Mouse (Mus musculus): ENCODE measurements at regions not wholly inside any gene's neighbourhood (a gene's known extent, or its start where the extent isn't known, plus 50 kb on each side); places are given as distances from the start of the nearest gene placed in this dataset.

DNA sequence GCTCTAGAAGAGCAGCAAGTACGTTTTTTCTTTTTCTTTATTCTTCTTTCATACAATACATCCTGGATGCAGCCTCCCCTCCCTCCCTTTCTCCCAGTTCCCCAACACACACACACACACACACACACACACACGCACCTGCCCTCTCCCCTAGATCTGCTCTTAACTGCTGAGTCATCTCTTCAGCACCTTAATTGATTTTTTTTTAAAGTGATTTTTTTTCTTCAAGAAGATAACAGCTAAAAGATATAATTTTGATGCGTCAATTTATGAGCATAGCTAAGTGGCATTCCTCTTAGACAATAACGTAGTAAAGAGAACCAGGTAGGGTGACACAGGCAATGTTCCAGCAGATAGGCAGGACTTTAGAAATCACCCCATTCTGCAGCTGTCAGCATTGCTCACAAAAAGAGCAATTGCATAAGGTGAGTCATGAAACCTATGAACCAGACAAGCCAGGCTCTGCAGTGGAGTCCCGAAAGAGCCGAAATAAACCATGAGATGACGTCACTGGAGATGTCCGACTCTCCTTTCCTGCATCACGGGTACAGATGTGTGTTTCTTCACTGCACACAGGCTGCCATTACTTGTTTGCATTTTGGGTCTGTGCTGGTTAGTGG, 63.9 kb upstream of the Tnrc6a start:
- intact Hi-C loops (cut with DNase I): no loop called here
- H3K27ac ChIP-seq: no peak overlapping the region
- H3K4me3 ChIP-seq: no peak overlapping the region
- DNase-seq (ENCODE audit: extremely low spot score in 1 of 2, low spot score in 2 of 2): no peak
- TF ChIP-seq CTCF (IDR thresholded peaks at IDR 0.05): no peak

DNA sequence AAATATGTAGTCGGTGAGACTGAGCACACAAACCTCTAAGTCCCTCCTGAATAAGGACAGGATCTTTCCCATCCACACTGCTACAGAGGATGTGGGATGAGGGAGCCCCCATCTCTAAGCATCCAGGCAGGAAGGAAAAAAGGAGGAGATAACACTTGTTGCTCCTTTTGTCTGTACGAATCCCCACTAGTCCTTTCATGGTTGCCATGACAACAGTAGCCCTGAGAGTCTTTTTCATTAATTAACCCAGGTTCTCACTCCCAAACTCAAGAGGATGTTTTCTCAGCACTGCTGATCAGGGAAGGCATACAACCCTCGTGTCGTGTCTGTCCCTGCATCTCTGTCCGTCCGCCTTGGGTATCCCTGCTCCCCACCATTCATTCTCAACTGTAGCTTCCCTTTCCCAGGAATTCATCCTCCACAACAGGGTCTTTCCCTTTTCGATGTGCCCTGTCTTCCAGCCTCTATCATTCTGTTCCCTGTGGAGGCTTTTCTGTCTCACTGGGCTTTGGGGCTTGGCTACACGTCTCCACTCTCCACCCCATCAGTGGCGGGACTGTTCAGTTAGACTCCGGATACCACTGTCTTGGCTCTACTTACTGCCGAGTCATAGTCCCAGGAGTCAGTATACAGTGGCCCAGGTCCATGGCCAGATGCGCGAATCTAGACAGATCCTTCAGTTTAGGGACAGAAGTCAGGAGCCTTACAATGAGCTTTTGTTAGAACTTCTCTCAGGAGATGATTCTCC, 60.2 kb upstream of the Tnrc6a start:
- H3K4me3 ChIP-seq: no peak overlapping the region
- DNase-seq (ENCODE audit: extremely low spot score in 1 of 2, low spot score in 2 of 2): no peak
- TF ChIP-seq CTCF (IDR thresholded peaks at IDR 0.05): no peak
- intact Hi-C loops (cut with DNase I): no loop called here
- H3K27ac ChIP-seq: no peak overlapping the region

DNA sequence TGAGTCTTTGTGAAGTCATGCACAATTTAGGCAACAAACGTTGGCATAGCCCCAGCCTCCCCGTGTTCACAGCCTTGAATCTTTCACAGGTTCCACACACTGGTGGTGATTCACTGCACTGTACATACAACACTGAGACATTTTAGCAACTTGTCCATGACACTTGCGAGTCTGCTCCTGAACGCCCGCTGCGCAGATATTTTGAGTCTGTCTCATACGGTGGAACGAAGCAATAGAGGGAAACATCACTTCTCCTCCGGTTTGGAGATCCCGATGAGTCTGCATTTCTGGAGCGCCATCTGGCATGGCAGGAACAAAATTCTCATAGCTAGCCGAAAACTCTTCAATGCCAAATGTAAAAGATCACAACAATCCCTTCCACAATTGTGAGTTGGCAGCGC, 57.7 kb upstream of the Tnrc6a start:
- Histone ChIP-seq H3K4me3 (no peak overlapping the region), H3K27ac (no peak overlapping the region)
- intact Hi-C loops (cut with DNase I): loop anchor here (1.0 to 5.0 kb wide), 3 partner anchors 31 to 80 kb away; no protein-coding TSS in a partner anchor
- peak; percentile 62 to 78 for DNase-seq (ENCODE audit: extremely low spot score in 1 of 2, low spot score in 2 of 2)
- TF ChIP-seq CTCF (IDR thresholded peaks at IDR 0.05): no peak; the same call in 1 of the 2 replicates

DNA sequence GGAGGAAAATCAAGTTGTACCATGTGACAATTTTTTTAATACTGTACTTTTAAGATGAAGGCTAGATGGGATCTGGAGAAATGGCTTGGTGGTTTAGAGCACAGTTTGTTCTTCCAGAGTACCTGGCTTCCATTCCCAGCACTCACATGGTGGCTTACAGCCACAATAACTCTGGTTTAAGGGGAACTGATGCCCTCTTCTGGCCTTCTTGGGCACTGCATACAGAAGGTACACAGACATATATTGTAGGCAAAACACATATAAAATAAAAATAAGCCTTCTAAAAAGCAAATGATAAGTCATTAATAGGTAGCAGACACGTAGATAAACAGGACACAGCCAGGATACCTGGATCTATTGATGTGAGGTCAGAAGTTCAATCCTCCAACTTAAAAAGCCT, 56.3 kb upstream of the Tnrc6a start:
- Histone ChIP-seq H3K4me3 (no peak overlapping the region), H3K27ac (no peak overlapping the region)
- intact Hi-C loops (cut with DNase I): loop anchor here (2.0 to 5.0 kb wide), 2 partner anchors 33 to 60 kb away; no protein-coding TSS in a partner anchor
- DNase-seq (ENCODE audit: extremely low spot score in 1 of 2, low spot score in 2 of 2): no peak
- TF ChIP-seq CTCF (IDR thresholded peaks at IDR 0.05): peak; percentile 25

DNA sequence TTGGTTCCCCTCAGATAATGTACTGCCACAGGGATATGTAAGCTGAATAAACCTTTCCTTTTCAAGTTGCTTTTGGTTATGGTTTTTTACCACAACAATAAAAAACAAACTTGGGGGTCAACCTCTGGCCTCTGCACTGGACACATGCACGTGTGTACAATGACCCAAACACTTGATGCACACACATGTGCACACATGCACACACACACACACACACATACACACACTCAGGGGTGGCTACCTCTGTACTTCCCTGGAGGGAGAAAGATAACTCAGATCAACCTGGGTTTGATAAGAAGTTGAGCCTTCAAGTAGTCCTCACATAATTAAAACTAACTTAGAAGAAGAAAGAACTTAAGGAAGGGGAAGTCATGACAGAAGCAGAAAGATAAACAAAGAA, 55.4 kb upstream of the Tnrc6a start:
- Histone ChIP-seq H3K27ac (no peak overlapping the region), H3K4me3 (no peak overlapping the region)
- intact Hi-C loops (cut with DNase I): loop anchor here (5.0 kb wide), 1 partner anchor 59 kb away; no protein-coding TSS in a partner anchor
- DNase-seq (ENCODE audit: extremely low spot score in 1 of 2, low spot score in 2 of 2): no peak
- TF ChIP-seq CTCF (IDR thresholded peaks at IDR 0.05): no peak

DNA sequence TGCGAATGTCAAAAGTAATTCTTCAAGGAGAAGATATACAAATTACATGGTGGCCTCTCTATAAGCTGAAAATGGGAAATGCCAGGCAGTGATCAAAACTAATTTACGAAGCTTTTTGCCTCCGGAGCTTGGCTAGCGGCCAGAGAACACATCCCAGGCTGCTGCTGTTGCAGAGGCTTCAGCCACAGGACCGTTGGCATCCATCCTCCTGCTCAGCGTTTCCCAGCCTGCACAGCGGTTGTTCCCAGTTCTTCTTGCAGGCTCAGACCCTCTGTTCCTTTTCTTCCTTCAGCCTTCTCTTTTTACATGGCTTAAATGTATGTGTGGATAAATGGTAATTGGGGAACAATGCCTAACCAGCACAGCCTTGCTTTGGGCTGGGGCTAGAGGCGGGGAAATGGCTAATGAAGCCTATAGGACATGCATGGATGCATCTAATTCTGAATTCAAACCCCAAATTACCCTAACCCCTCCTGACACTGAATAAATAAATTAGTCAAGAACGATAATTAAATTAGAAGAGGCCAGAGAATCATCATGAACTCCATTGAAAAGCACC, 54.9 kb upstream of the Tnrc6a start:
- intact Hi-C loops (cut with DNase I): loop anchor here (5.0 kb wide), 1 partner anchor 59 kb away; no protein-coding TSS in a partner anchor
- DNase-seq (ENCODE audit: extremely low spot score in 1 of 2, low spot score in 2 of 2): peak in 1 of 2 experiments; percentile 33

DNA sequence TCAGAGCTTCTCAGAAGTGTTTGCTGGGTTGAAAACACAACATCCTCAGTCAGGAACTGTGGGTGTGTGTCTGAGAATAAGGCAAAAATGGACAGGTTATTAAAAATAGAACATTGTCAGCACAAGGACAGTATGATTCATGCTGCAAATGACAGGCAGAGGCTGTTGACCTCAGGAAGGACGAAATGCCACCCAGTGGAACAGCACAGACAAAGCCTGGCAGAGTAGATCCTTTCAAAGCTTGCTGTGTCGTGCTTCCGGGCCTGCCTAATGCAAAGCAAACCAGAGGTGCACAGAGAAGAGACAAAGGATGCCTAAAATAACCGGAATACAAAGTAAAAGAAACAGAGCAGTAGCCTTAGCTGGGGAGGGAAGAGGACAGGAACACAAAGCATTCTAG, 54.4 kb upstream of the Tnrc6a start:
- Histone ChIP-seq H3K4me3 (no peak overlapping the region), H3K27ac (no peak overlapping the region)

More for the DNA sequence above, 54.9 kb upstream of the Tnrc6a start:
- Histone ChIP-seq H3K4me3 (no peak overlapping the region), H3K27ac (no peak overlapping the region)
- no peak for TF ChIP-seq CTCF (IDR thresholded peaks at IDR 0.05)

DNA sequence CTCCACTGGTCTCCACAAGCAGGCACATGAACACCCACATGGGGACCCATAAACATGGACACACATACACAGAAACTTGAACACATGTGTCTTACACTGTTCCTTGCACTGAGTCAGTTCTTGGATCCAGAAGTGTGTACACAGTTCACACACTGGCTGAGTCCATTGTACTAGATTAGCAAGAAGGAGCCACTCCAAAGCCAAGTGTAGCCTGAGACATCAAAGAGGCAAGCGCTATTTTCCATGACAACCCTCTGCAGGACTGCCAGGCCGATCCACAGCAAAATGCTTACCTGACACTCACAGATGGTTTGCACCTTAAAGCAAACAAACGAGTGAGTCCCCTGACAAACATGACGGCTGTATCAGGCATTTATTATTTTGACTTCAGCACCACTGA, 52.8 kb upstream of the Tnrc6a start:
- no peak for TF ChIP-seq CTCF (IDR thresholded peaks at IDR 0.05)
- intact Hi-C loops (cut with DNase I): no loop called here
- no peak for DNase-seq (ENCODE audit: extremely low spot score in 1 of 2, low spot score in 2 of 2)
- Histone ChIP-seq H3K4me3 (no peak overlapping the region), H3K27ac (no peak overlapping the region)

More for the DNA sequence above, 54.4 kb upstream of the Tnrc6a start:
- DNase-seq (ENCODE audit: extremely low spot score in 1 of 2, low spot score in 2 of 2): no peak
- TF ChIP-seq CTCF (IDR thresholded peaks at IDR 0.05): no peak
- intact Hi-C loops (cut with DNase I): loop anchor here (5.0 kb wide), 1 partner anchor 58 kb away; no protein-coding TSS in a partner anchor

Measured in left cerebral cortex, adult 2 months (tissue).